Mouse (Mus musculus) kidney, embryonic 16.5 days (tissue): ENCODE measurements around the gene Ascl5. TPM values are rescaled to one million over a fixed set of nuclear protein-coding genes. Genes with fewer than 3 reads are reported as not detected.

Experiments
- polyA plus RNA-seq: library from polyadenylated mRNA; unstranded; fragments of >200 nt; fragmentation: Nextera tagmentation; extraction: Ambion mirVana; gene quantifications from 2 replicates; pipeline ENCODE4 v1.2.1, GENCODE M21; 2015

Gene Ascl5
- polyA plus RNA-seq, 1 experiment from 2014 or later, result not detected

Other genes with a start within 250 kb of the Ascl5 start
- 29.1 and 30.8 TPM in 2 replicates for gene Lad1, start 232.2 kb upstream of the Ascl5 start, polyA plus RNA-seq
- 9.4 and 37.2 TPM in 2 replicates for gene Tnnt2, start 214.4 kb upstream of the Ascl5 start, polyA plus RNA-seq
- gene Pkp1, start 131.6 kb upstream of the Ascl5 start, polyA plus RNA-seq, result 0.24 and 0.44 TPM in 2 replicates
- 0.17 and 0.30 TPM in 2 replicates for gene Igfn1, start 44.5 kb upstream of the Ascl5 start, polyA plus RNA-seq
- 260 and 268 TPM in 2 replicates for gene Tmem9, start 42.7 kb upstream of the Ascl5 start, polyA plus RNA-seq
- gene Cacna1s, start 1.9 kb downstream of the Ascl5 start, polyA plus RNA-seq, result 0.36 TPM in 2 replicates
- 2.2 TPM in 2 replicates for gene Kif21b, start 80.6 kb downstream of the Ascl5 start, polyA plus RNA-seq
- gene Mroh3, start 162.0 kb downstream of the Ascl5 start, polyA plus RNA-seq, result 0.17 and 0.40 TPM in 2 replicates
- gene Inava, start 183.5 kb downstream of the Ascl5 start, polyA plus RNA-seq, result 20.2 and 22.2 TPM in 2 replicates
- not detected in 2 replicates for gene Gpr25, start 210.1 kb downstream of the Ascl5 start, polyA plus RNA-seq